Mouse (Mus musculus) bone marrow macrophage, adult 2 months (primary cell): ENCODE data around the gene Olfr1336.

Experiments
- CTCF ChIP-seq: IDR thresholded peaks from 2 replicates; pipeline ENCODE4 v1.5.1; 2012; ENCODE audit warnings: low read depth, mild to moderate bottlenecking, low read length, moderate library complexity
- POLR2A ChIP-seq: IDR thresholded peaks from 2 replicates; pipeline ENCODE4 v1.6.1; 2012; ENCODE audit warnings: mild to moderate bottlenecking, low read depth, low read length, borderline replicate concordance

- TF ChIP-seq POLR2A = no peak
- no peak for TF ChIP-seq CTCF
Observed at GRCm38 (mm10) chr7:6415442-6415787, 40.6 kb upstream of the Olfr1336 start.
